Mouse (Mus musculus) layer of hippocampus, adult 11-12 months (tissue): ENCODE results near the gene Kif3b.
"Not testable (repeated sequence)": the region's sequence is repeated elsewhere in the genome, so short reads cannot be mapped to it uniquely, and the experiment has no call there.

Experiments used
- DNase-seq: peaks from one replicate; pipeline ENCODE4 v3.0.0; 2022; ENCODE audit warnings: low spot score

Kif3b gene

GRCm38 (mm10) chr2:153345454-153346220 is 54.4 kb downstream of the Kif3b start, which contains the start of gene Asxl1:
Gene Asxl1, plus strand, starts transcription at chr2:153345829.
- peak; percentile 97 for DNase-seq

GRCm38 (mm10) chr2:153346221-153347182 is 55.3 kb downstream of the Kif3b start:
- DNase-seq: peak; percentile 46

GRCm38 (mm10) chr2:153347183-153347781 is 56.1 kb downstream of the Kif3b start:
- no peak for DNase-seq

- no peak for DNase-seq
Measured at GRCm38 (mm10) chr2:153348100-153348831, 57.1 kb downstream of the Kif3b start.

- DNase-seq: no peak
Measured at GRCm38 (mm10) chr2:153350552-153351181, 59.5 kb downstream of the Kif3b start.

- no peak for DNase-seq
Measured at GRCm38 (mm10) chr2:153354648-153355047, 63.4 kb downstream of the Kif3b start.

- DNase-seq: no peak
Measured at GRCm38 (mm10) chr2:153356784-153357183, 65.6 kb downstream of the Kif3b start.

- DNase-seq: no peak
Measured at GRCm38 (mm10) chr2:153361101-153361710, 70.0 kb downstream of the Kif3b start.

- not testable (repeated sequence) for DNase-seq
Measured at GRCm38 (mm10) chr2:153364531-153364930, 73.3 kb downstream of the Kif3b start.

GRCm38 (mm10) chr2:153370871-153371270 is 79.7 kb downstream of the Kif3b start:
- no peak for DNase-seq

GRCm38 (mm10) chr2:153375380-153375779 is 84.2 kb downstream of the Kif3b start:
- DNase-seq: no peak

- DNase-seq: no peak
Measured at GRCm38 (mm10) chr2:153380479-153380878, 89.3 kb downstream of the Kif3b start.
